Mouse (Mus musculus) ES-E14 (cell line): ENCODE data around the gene Spata13. TPM values are rescaled to one million over a fixed set of nuclear protein-coding genes. Genes with fewer than 3 reads are reported as not detected.

ENCODE experiments used
- DNase-seq: peaks from one replicate; pipeline ENCODE4 v3.0.0-alpha.2; 2013; ENCODE audit warnings: low read depth, low spot score
- H3K27ac ChIP-seq: 2 replicates; pipeline ENCODE4 v1.5.1; 2012; ENCODE audit warnings: low read depth, mild to moderate bottlenecking, low read length, moderate library complexity, mixed read lengths; ENCODE audit not compliant: poor library complexity, insufficient read depth, severe bottlenecking
- H3K36me3 ChIP-seq: 2 replicates; pipeline ENCODE4 v1.6.1; 2012; ENCODE audit warnings: mild to moderate bottlenecking, low read length, moderate library complexity, mixed read lengths; ENCODE audit not compliant: control insufficient read depth, poor library complexity, insufficient read depth, severe bottlenecking
- H3K4me1 ChIP-seq, 2 experiments: fragments of 150-350 bp in 1 of 2; sonication (generic) in 1 of 2; 2 replicates each; pipeline ENCODE4 v1.6.1; 2012; ENCODE audit warnings: low read length in 2 of 2, mild to moderate bottlenecking in 1 of 2, mixed read lengths in 1 of 2; ENCODE audit not compliant: control insufficient read depth in 2 of 2, insufficient read depth in 2 of 2, poor library complexity in 1 of 2
- H3K4me3 ChIP-seq, 2 experiments: fragments of 150-350 bp in 1 of 2; sonication (generic) in 1 of 2; 2 replicates each; pipeline ENCODE4 v1.5.1; 2012; ENCODE audit warnings: low read length in 2 of 2, low read depth in 1 of 2, mild to moderate bottlenecking in 1 of 2, mixed read lengths in 1 of 2; ENCODE audit not compliant: insufficient read depth in 1 of 2, poor library complexity in 1 of 2, severe bottlenecking in 1 of 2
- H3K9ac ChIP-seq: 2 replicates; pipeline ENCODE4 v1.6.1; 2012; ENCODE audit warnings: low read depth, mild to moderate bottlenecking, low read length, mixed read lengths; ENCODE audit not compliant: poor library complexity, insufficient read depth, severe bottlenecking
- H3K9me3 ChIP-seq: fragments of 150-350 bp; sonication (generic); 2 replicates; pipeline ENCODE4 v1.6.1; 2012; ENCODE audit warnings: low read depth, mild to moderate bottlenecking, low read length; ENCODE audit not compliant: control insufficient read depth, insufficient read depth
- CHD2 ChIP-seq: IDR thresholded peaks from 2 replicates; pipeline ENCODE4 v1.6.1; 2014; ENCODE audit warnings: mild to moderate bottlenecking, low read depth, low read length, inconsistent platforms
- HCFC1 ChIP-seq: IDR thresholded peaks from 2 replicates; pipeline ENCODE4 v1.6.1; 2012; ENCODE audit warnings: low read length, inconsistent platforms, borderline replicate concordance; ENCODE audit not compliant: insufficient read depth
- MAFK ChIP-seq: IDR thresholded peaks from 2 replicates; pipeline ENCODE4 v1.6.1; 2014; ENCODE audit warnings: mild to moderate bottlenecking, low read depth, low read length, inconsistent platforms; ENCODE audit not compliant: insufficient read depth
- ZC3H11A ChIP-seq: IDR thresholded peaks from 2 replicates; pipeline ENCODE4 v1.6.1; 2012; ENCODE audit warnings: low read depth, mild to moderate bottlenecking, inconsistent platforms, low read length, borderline replicate concordance
- ZNF384 ChIP-seq: IDR thresholded peaks from 2 replicates; pipeline ENCODE4 v1.6.1; 2012; ENCODE audit warnings: low read depth, low read length, inconsistent platforms
- in situ Hi-C, 2 experiments: fragments of 600-800 bp; cut with MboI; formaldehyde crosslinking; loops; one replicate each; pipeline ENCODE4 v1.15.1; 2025; ENCODE audit warnings: low sequenced_read_pairs in 2 of 2, inconsistent platforms in 1 of 2; ENCODE audit not compliant: unreplicated experiment in 2 of 2
- total RNA-seq: library from RNA; depleted of rRNA; stranded (reverse); fragments of 300-350 nt; gene quantifications from 2 replicates; pipeline ENCODE4 v1.2.3, GENCODE M21; 2012

Gene Spata13
- total RNA-seq, 1 experiment, result 14.9 TPM

DNA sequence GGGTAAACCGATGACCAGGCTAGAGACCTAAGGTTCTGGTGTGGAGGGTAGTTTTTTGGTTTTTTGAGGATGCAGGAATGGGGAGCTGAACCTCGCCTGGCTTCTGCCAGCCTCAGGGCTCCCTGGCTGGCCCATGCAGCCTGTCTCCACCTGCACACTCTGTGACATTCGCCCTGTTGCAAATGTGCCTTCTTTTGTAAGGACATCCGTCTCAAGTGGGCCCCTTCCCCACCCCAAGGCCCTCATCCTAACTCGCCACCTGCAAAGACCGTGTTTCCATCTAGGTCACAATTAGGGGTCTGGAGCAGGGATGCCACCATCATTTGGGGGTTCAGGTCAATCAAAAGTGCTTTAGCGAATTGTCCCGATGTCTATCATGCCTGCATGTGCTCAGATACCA, 75.9 kb downstream of the Spata13 start:
- H3K9ac ChIP-seq, result no peak overlapping the region
- no peaks in the 10 kb centered on the region; the same call in 1 of the 2 replicates for H3K36me3 ChIP-seq
- TF ChIP-seq HCFC1 (no peak), MAFK (no peak), ZNF384 (no peak), CHD2 (no peak), ZC3H11A (no peak)

GRCm38 (mm10) chr14:60711161-60711560, 77.4 kb downstream of the Spata13 start:
- Histone ChIP-seq H3K4me1 (peaks cover 0 to 3% of the 10 kb centered on the region in 2 experiments; a peak in 1 of 4 replicates), H3K36me3 (peaks cover 3% of the 10 kb centered on the region; the same call in 1 of the 2 replicates), H3K9ac (no peak overlapping the region), H3K4me3 (no peak overlapping the region), H3K9me3 (no peaks in the 10 kb centered on the region), H3K27ac (no peak overlapping the region)
- no peak for TF ChIP-seq HCFC1
- TF ChIP-seq ZNF384, result no peak
- TF ChIP-seq ZC3H11A, result no peak
- no peak for TF ChIP-seq MAFK
- no peak for TF ChIP-seq CHD2
- in situ Hi-C loops, result no loop called here
- DNase-seq, result no peak

More for the DNA sequence above, 75.9 kb downstream of the Spata13 start:
- in situ Hi-C loops, result no loop called here
- H3K9me3 ChIP-seq, result no peaks in the 10 kb centered on the region
- H3K4me3 ChIP-seq, result no peak overlapping the region
- no peak for DNase-seq
- no peak overlapping the region; the same call in 1 of the 2 replicates for H3K27ac ChIP-seq
- H3K4me1 ChIP-seq, result no peaks in the 10 kb centered on the region

DNA sequence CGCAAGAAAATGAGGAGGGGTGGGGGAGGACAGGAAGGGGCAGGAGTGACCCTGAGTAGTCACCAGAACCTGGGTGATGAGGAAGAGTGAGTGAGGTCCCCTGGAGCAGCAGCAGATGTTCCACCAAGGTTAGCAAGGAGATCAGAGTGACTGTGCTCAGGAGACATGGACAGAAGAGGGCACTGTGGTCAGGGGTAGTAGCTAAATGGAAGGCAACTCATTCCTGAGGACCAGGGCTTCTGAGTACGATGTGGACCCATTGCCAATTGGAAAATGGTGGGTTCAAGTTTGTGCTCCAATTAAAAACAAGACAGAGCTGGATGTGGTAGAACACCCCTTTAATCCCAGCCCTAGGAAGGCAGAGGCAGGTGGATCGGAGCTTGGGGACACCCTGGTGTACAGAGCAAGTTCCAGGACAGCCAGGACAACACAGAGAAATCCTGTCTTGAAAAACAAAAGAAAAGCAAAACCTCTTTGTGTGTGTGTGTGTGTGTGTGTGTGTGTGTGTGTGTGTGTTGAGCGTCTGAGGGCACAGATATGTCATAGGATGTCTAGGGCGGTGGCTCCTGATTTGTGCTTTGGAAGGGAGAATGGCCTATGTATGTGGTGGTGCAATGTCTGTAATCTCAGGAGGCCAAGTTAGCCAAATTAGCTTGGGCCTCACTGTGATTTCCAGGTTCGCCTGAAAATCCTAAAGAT, 77.9 kb downstream of the Spata13 start:
- peaks cover 3% of the 10 kb centered on the region; the same call in 1 of the 2 replicates for H3K36me3 ChIP-seq
- in situ Hi-C loops, result no loop called here

GRCm38 (mm10) chr14:60712289-60712830, 78.6 kb downstream of the Spata13 start:
- DNase-seq, result no peak
- in situ Hi-C loops, result no loop called here
- H3K9me3 ChIP-seq, result no peaks in the 10 kb centered on the region
- no peak overlapping the region for H3K27ac ChIP-seq
- H3K36me3 ChIP-seq, result peaks cover 3% of the 10 kb centered on the region; the same call in 1 of the 2 replicates
- peaks cover 0 to 3% of the 10 kb centered on the region in 2 experiments; a peak in 1 of 4 replicates for H3K4me1 ChIP-seq
- H3K9ac ChIP-seq, result no peak overlapping the region
- TF ChIP-seq MAFK, result no peak
- no peak for TF ChIP-seq CHD2
- H3K4me3 ChIP-seq, result no peak overlapping the region

More for the DNA sequence above, 77.9 kb downstream of the Spata13 start:
- no peaks in the 10 kb centered on the region for H3K9me3 ChIP-seq
- H3K9ac ChIP-seq, result no peak overlapping the region
- no peak for DNase-seq
- peaks cover 0 to 3% of the 10 kb centered on the region in 2 experiments; a peak in 1 of 4 replicates for H3K4me1 ChIP-seq
- no peak overlapping the region for H3K4me3 ChIP-seq
- TF ChIP-seq ZC3H11A, result no peak
- TF ChIP-seq CHD2, result no peak
- no peak overlapping the region for H3K27ac ChIP-seq
